Mouse (Mus musculus) spleen, postnatal 10 days (tissue): ENCODE results near the gene R3hdm2.

Experiments
- DNase-seq, 2 experiments: peaks; one replicate each; pipeline ENCODE4 v3.0.0; 2021 to 2022; ENCODE audit warnings: low spot score in 2 of 2

R3hdm2 gene

GRCm38 (mm10) chr10:127422047-127422446 is 41.9 kb downstream of the R3hdm2 start:
- DNase-seq: no peak

- no peak for DNase-seq
Observed at GRCm38 (mm10) chr10:127425794-127426193, 45.7 kb downstream of the R3hdm2 start.

DNA sequence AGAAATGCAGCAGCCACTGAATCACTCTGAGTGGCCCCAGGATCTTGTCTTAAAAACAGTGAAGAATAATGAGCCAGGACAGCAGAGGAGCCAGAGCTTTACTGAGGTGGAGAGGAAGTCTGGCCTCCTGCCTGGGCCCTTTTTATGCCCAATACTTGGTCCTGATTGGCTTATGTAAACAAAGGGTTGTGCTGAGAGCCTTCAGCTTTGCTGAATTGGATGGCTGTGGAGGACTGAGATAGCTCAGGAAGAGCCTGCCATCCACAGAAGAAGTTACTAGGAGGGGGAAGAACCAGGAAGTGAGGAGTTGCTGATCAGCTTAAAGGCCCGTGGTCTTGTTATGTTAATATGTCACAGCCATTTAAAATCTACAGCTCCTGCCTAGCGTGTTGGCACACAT is 46.5 kb downstream of the R3hdm2 start:
- no peak for DNase-seq

GRCm38 (mm10) chr10:127427107-127427506 is 47.0 kb downstream of the R3hdm2 start:
- DNase-seq: no peak

DNA sequence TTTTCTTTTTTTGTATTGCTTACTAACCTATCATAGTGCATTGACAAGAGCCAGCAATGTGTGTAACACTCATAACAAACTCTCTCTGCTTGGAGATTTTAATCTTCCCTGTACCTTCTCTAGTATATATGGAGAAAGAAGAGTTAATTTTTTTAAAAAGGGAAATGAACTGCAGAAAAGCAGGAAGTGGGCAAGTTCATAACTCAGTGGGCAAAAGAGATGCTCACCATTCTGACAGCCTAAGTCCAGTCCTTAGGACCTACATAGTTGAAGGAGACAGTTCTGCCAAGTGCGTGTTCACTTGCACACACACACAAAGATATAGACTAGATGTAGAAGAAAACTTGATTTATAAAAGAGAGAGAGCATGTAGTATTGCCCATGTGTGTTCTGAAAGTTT is 47.9 kb downstream of the R3hdm2 start:
- no peak for DNase-seq

DNA sequence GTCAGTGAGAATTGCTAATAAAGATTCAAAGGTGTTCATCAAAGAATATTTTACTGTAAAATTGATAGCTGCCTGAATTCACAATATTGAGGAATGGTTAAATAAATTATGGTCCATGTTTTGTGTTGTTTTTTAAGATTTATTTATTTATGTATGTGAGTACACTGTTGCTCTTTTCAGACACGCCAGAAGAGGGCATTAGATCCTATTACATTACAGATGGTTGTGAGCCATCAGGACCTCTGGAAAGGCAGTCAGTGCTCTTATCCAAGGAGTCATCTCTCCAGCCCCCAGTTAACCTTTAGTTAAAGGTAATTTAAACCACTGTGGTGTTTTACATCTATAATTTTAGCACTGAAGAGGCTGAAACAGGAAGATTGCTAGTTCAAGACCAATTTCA is 49.4 kb downstream of the R3hdm2 start:
- no peak for DNase-seq

DNA sequence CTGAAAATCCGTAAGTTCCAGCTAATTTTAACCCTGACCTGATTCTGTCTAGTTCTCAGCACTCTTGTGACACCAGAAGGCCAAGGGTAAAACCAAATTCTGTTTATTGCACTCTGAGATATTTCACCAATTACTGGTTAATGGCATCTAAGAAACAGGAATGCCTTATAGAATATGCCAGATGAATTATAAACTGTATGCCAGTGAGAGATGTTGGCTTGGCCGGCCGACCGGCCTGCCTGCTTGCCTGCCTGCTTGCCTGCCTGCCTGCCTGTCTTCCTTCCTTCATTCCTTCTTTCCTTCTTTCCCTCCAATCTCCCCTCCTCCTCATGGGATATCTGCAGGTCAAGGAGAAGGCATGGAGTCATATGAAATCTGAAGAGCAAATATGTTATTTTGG is 52.3 kb downstream of the R3hdm2 start:
- DNase-seq: no peak

DNA sequence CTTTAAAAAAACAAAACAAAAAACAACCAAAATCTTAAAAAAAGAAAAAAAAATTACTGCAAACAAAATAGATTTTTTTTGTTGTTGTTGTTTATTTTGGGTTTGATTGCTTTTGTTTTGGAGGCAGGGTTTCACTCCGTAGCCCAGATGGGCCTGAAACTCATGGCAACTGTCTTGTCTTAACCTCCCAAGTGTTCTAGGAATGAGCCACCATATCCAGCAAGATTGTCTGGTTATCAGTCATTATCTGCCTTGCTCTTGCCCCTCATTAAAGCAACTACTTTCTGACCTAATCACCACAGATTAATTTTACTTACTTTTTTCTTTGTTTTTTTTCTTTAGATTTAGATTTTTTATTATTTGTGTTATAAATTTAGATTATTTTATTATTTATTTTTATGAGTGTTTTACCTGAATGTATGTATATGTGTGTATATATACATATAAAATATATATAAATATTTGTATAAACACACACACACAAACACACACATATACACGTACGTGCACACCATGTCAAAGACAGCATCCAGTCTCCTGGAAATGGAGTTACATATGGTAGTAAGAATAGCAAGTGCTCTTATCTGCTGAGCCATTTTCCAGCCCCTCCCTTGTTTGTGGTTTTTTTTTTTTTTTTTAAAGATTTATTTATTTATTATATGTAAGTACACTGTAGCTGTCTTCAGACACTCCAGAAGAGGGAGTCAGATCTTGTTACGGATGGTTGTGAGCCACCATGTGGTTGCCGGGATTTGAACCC is 57.4 kb downstream of the R3hdm2 start:
- no peak for DNase-seq

DNA sequence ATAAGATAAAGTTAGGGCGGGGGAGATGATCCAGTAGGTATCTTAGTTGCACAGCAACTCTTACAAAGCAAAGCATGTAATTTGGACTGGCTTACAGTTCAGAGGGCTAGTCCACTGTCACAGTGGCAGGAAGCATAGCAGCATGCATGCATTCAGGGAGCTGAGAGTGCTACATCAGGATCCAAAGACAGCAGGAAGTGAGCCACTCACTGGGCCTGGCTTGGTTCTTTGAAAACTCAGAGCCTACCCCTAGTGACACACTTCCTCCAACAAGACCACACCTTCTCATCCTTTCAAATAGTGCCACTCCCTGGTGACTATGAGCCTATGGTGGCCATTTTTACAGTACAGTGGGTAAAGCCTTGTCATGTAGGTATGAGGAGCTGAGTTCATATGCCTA is 73.6 kb downstream of the R3hdm2 start:
- DNase-seq: no peak

GRCm38 (mm10) chr10:127462411-127463096 is 82.4 kb downstream of the R3hdm2 start:
- DNase-seq: no peak

DNA sequence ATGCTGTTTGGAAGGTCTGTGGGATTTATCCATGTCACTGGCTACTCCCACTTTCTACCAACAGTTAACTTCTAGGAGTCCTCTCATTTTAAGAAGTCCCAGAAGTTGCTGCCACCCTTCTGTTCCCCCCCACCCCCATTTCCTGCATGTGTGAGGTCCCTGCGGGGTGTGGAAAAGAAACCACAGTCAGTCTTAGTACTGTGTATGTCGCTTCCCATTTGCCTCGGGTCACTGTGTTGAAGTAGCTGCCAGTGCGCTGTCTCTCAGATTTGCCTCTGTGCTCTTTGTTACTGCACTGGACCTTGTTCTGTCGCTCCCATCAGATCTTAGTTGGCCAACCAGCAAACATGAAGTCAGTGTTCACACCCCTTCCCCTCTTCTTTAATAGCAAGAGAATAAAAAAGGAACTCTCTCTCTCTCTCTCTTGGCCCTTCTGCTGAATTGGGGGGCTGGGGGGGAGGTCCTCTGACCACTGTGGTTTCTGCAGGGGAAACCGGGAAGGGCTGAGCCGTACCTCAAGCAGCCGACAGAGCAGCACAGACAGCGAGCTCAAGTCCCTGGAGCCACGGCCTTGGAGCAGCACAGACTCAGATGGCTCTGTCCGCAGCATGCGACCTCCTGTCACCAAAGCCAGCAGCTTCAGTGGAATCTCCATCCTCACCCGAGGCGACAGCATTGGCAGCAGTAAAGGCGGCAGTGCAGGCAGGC is 91.3 kb downstream of the R3hdm2 start:
- DNase-seq: peak in 1 of 2 experiments; percentile 18

DNA sequence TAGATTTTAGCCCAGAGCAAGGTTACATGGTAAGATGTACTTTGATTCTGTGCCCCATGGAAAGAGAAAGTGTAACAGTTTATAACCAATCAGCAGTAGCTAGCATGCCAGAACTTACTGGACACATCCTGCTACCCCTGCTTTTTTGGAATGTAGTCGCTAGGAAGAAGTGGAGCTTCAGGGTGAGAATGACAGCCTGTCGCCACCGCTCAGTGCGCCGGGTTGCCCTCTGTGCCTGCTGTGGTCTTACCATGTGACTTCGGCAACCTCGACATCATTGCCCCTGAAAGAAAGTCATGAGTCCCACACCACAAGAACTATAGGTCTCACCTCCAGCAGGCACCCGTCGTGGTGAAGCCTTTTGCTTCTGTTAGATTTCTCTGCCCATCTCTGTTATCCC is 92.6 kb downstream of the R3hdm2 start:
- DNase-seq: no peak

- DNase-seq: no peak
Observed at GRCm38 (mm10) chr10:127475175-127475574, 95.0 kb downstream of the R3hdm2 start.

DNA sequence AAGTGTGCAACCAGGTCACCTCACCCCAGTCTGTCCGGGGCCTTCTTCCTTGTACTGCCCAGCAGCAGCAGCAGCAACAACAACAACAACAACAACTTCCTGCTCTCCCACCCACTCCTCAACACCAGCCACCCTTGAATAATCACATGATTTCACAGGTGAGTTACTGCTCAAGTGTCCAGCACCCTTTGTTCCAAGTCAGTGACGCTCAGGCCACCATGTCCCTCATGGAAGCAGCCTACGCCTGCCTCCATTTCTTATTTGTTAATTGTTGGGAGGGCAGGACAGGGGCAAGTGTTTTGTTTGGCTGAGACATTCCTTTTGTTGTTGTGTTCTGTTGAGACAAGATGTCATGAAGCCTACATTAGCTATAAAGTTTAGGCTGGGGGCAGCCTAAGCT is 96.4 kb downstream of the R3hdm2 start:
- no peak for DNase-seq

DNA sequence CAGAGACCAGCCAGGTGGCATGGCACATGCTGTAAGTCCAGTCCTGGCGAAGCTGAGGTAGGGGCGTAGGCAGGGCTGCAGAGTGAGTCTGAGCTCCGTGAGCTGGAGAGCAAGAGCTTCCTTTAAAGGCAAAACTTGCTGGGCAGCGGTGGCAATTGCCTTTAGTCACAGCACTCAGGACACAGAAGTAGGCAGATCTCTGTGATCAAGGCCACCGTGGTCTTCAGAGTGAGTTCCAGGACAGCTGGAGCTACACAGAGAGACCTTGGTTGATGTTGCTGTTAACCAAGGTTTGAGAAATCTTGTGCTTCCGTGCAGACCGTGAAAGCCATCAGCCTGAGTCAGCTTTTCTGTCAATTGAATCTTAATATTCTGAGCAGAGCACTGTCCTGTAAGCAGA is 97.2 kb downstream of the R3hdm2 start:
- DNase-seq: no peak

DNA sequence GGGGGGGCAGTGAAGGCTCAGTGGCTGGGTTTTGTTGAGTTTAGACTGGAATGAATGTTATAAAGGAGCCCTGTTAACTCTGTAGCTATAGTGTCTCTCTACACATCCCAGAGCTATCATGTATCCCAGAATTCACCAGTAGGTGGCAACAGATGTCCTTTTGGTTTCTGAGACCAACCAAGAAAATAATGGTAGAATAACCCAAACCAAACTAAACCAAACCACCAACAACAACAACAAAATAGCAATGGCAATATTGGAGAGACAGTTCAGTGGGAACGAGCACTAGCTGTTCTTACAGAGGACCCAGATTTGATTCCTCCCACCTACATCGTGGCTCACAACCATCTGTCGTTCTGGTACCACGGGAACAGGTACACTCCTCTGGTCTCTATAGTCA is 99.0 kb downstream of the R3hdm2 start:
- DNase-seq: no peak

GRCm38 (mm10) chr10:127480833-127481813 is 101.0 kb downstream of the R3hdm2 start:
- DNase-seq: no peak

- DNase-seq: no peak
Observed at GRCm38 (mm10) chr10:127485235-127485634, 105.1 kb downstream of the R3hdm2 start.

DNA sequence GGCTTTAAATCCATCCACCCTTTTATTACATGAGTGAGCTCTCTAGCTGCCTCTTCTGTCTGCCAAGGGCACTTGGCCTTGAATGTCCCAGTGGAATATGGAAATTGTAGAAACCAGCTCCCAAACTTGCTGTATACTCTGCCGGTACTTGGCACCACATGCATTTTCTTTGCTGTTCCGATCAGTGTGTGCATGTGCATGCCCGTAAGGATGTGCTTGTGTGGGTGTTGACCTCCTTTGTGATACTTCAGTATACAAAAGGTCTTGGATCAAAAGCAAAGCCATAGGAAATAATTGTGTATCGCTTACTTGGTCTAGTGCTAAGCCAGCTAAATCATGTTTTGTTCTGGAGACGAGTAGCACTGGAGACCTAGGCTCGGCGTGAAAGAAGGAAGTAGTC is 108.7 kb downstream of the R3hdm2 start:
- DNase-seq: no peak

DNA sequence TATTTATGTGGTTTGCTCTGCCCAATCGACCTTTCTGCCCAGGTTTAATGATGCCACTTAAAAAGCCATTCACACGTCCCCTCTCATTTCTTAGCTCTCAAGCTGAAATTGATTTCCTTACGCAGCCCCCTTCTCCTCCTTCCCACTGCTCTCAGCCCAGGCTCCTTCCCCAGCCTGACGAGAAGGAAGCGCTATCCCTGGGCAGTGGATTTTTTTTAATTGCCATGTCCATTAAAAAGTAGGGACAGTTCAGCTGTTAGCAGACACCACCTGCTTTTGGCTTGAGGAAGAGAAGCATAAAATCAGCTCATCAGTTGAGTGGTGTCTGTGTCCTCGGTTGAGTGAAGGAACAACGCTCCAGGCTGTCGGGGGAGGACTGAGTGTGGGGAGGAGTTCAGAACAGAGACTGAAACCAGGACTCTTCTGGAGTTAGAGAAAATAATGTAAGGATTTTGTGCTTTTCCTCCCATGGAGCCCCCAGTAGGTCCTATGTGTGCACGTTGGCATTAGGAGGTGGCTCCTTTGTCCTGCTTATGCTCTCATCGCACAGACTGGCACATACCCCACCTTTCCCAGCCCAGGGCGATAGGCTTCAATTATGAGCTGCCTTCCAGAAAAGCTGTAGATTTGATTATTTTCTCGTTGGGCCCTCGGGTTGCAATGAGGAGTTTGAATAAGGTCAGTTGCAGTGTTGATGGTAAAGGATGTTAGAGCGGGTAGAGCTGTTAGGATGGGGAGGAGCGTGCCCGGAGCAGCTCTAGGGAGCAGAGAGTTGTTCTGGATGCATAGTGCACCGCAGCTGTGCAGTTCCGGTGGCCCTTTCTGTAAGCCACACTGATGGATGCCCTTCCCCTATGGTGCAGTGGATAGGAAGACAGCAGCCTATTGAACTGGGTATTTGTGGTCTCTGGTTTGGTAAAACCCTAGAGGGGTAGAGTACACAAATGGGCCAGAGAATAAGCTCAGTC is 110.3 kb downstream of the R3hdm2 start:
- no peak for DNase-seq
